Mouse (Mus musculus): ENCODE measurements around the gene 6430550D23Rik.
A peak's percentile ranks its signal among the peaks of the same experiment; 100 is the strongest.

Gene 6430550D23Rik

DNA sequence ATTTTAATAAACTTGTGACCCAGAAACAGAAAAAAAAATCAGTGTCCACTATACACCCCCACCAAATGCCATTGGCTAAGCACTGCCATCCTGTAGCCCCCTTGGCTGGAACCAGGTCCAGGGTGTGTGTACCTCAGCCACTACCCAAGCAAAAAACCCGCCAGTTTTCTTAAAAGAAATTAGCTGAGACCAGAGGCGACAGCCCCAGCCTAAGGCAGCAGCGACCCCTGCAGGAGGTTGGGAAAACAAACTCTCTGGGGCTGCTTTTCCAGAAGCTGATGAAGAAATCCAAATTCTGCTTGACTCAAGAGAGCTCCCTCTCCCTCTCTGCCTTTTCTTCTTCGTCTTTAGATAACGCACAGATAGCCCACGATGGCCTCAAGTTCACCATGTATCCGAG lies 61.7 kb downstream of the 6430550D23Rik start:
- no peaks in the 10 kb centered on the region for H3K9me3 ChIP-seq (ENCODE audit: low read length)
- H3K4me1 ChIP-seq (replicated peaks; ENCODE audit: low read depth, low read length), result peaks cover 70% of the 10 kb centered on the region
- H3K4me3 ChIP-seq (replicated peaks; ENCODE audit: low read length), result no peak overlapping the region
- H3K36me3 ChIP-seq (ENCODE audit: insufficient read depth, low read length), result no peaks in the 10 kb centered on the region
- no peak for TF ChIP-seq NANOG (IDR thresholded peaks at IDR 0.05; ENCODE audit: borderline replicate concordance, low read length)
- TF ChIP-seq CTCF (conservative IDR thresholded peaks at IDR 0.05; ENCODE audit: low read length), result peak; percentile 87
- TF ChIP-seq POU5F1 (IDR thresholded peaks at IDR 0.05; ENCODE audit: borderline replicate concordance, low read length), result no peak
- H3K27me3 ChIP-seq (ENCODE audit: insufficient read depth, low read length), result peaks cover 36% of the 10 kb centered on the region

- no peak overlapping the region for H3K4me3 ChIP-seq (replicated peaks; ENCODE audit: low read length)
Observed at GRCm38 (mm10) chr2:155945580-155945979, 62.2 kb downstream of the 6430550D23Rik start.

DNA sequence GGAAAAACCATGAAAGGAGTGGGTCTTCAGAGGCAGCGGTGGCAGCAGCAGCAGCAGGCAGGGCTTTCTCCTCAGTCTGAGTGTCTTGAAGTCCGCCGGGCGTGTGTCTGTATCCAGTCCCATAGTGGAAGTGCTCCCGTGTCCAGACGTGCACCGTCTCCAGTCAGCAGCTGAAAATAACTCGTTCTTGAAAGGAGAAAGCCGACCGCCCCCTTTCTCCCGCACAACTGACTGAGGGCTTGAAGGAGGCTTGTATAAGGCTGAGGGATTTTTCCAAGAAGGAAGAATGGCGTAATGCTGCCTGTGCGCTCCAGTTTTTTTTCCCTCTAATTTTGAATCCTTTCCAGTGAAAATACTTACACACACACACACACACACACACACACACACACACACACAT lies 62.7 kb downstream of the 6430550D23Rik start, which contains the start of gene Gdf5:
TSS of gene Gdf5 (minus strand) at position 244 of the 400 bp plus-strand sequence.
- TF ChIP-seq NANOG (IDR thresholded peaks at IDR 0.05; ENCODE audit: borderline replicate concordance, low read length) (no peak), POU5F1 (IDR thresholded peaks at IDR 0.05; ENCODE audit: borderline replicate concordance, low read length) (no peak), CTCF (conservative IDR thresholded peaks at IDR 0.05; ENCODE audit: low read length) (no peak)
- no peaks in the 10 kb centered on the region for H3K36me3 ChIP-seq (ENCODE audit: insufficient read depth, low read length)

More at GRCm38 (mm10) chr2:155945580-155945979, 62.2 kb downstream of the 6430550D23Rik start:
- no peak for TF ChIP-seq NANOG (IDR thresholded peaks at IDR 0.05; ENCODE audit: borderline replicate concordance, low read length)
- no peak for TF ChIP-seq CTCF (conservative IDR thresholded peaks at IDR 0.05; ENCODE audit: low read length)
- TF ChIP-seq POU5F1 (IDR thresholded peaks at IDR 0.05; ENCODE audit: borderline replicate concordance, low read length), result no peak
- Histone ChIP-seq H3K4me1 (replicated peaks; ENCODE audit: low read depth, low read length) (peaks cover 70% of the 10 kb centered on the region), H3K9me3 (ENCODE audit: low read length) (no peaks in the 10 kb centered on the region), H3K36me3 (ENCODE audit: insufficient read depth, low read length) (no peaks in the 10 kb centered on the region), H3K27me3 (ENCODE audit: insufficient read depth, low read length) (peaks cover 41% of the 10 kb centered on the region)

GRCm38 (mm10) chr2:155944685-155945084 lies 63.1 kb downstream of the 6430550D23Rik start:
- Histone ChIP-seq H3K36me3 (ENCODE audit: insufficient read depth, low read length) (no peaks in the 10 kb centered on the region), H3K9me3 (ENCODE audit: low read length) (no peaks in the 10 kb centered on the region), H3K27me3 (ENCODE audit: insufficient read depth, low read length) (peaks cover 47% of the 10 kb centered on the region), H3K4me1 (replicated peaks; ENCODE audit: low read depth, low read length) (peaks cover 78% of the 10 kb centered on the region), H3K4me3 (replicated peaks; ENCODE audit: low read length) (peak overlapping the region; percentile 62)
- TF ChIP-seq POU5F1 (IDR thresholded peaks at IDR 0.05; ENCODE audit: borderline replicate concordance, low read length) (no peak), NANOG (IDR thresholded peaks at IDR 0.05; ENCODE audit: borderline replicate concordance, low read length) (no peak), CTCF (conservative IDR thresholded peaks at IDR 0.05; ENCODE audit: low read length) (no peak)

More for the DNA sequence above, 62.7 kb downstream of the 6430550D23Rik start, which contains the start of gene Gdf5:
- no peaks in the 10 kb centered on the region for H3K9me3 ChIP-seq (ENCODE audit: low read length)
- peaks cover 73% of the 10 kb centered on the region for H3K4me1 ChIP-seq (replicated peaks; ENCODE audit: low read depth, low read length)
- H3K27me3 ChIP-seq (ENCODE audit: insufficient read depth, low read length), result peaks cover 46% of the 10 kb centered on the region
- peak within 1 kb of the TSS; percentile 62 for H3K4me3 ChIP-seq (replicated peaks; ENCODE audit: low read length)

GRCm38 (mm10) chr2:155943463-155943862 lies 64.3 kb downstream of the 6430550D23Rik start:
- TF ChIP-seq NANOG (IDR thresholded peaks at IDR 0.05; ENCODE audit: borderline replicate concordance, low read length) (no peak), CTCF (conservative IDR thresholded peaks at IDR 0.05; ENCODE audit: low read length) (no peak), POU5F1 (IDR thresholded peaks at IDR 0.05; ENCODE audit: borderline replicate concordance, low read length) (no peak)
- peaks cover 77% of the 10 kb centered on the region for H3K4me1 ChIP-seq (replicated peaks; ENCODE audit: low read depth, low read length)
- no peaks in the 10 kb centered on the region for H3K36me3 ChIP-seq (ENCODE audit: insufficient read depth, low read length)
- peaks cover 47% of the 10 kb centered on the region for H3K27me3 ChIP-seq (ENCODE audit: insufficient read depth, low read length)
- no peaks in the 10 kb centered on the region for H3K9me3 ChIP-seq (ENCODE audit: low read length)
- H3K4me3 ChIP-seq (replicated peaks; ENCODE audit: low read length), result peak overlapping the region; percentile 62

- H3K9me3 ChIP-seq (ENCODE audit: low read length), result no peaks in the 10 kb centered on the region
- H3K4me3 ChIP-seq (replicated peaks; ENCODE audit: low read length), result peak overlapping the region; percentile 76
- no peaks in the 10 kb centered on the region for H3K36me3 ChIP-seq (ENCODE audit: insufficient read depth, low read length)
- TF ChIP-seq NANOG (IDR thresholded peaks at IDR 0.05; ENCODE audit: borderline replicate concordance, low read length) (no peak), POU5F1 (IDR thresholded peaks at IDR 0.05; ENCODE audit: borderline replicate concordance, low read length) (no peak), CTCF (conservative IDR thresholded peaks at IDR 0.05; ENCODE audit: low read length) (no peak)
- H3K27me3 ChIP-seq (ENCODE audit: insufficient read depth, low read length), result peaks cover 47% of the 10 kb centered on the region
- H3K4me1 ChIP-seq (replicated peaks; ENCODE audit: low read depth, low read length), result peaks cover 65% of the 10 kb centered on the region
Observed at GRCm38 (mm10) chr2:155941697-155942442, 65.9 kb downstream of the 6430550D23Rik start.

GRCm38 (mm10) chr2:155940681-155941080 lies 67.1 kb downstream of the 6430550D23Rik start, which contains the start of gene Gm15557:
Gm15557 (plus strand) TSS chr2:155940728.
- TF ChIP-seq POU5F1 (IDR thresholded peaks at IDR 0.05; ENCODE audit: borderline replicate concordance, low read length), result no peak
- no peak for TF ChIP-seq CTCF (conservative IDR thresholded peaks at IDR 0.05; ENCODE audit: low read length)
- no peak for TF ChIP-seq NANOG (IDR thresholded peaks at IDR 0.05; ENCODE audit: borderline replicate concordance, low read length)
- Histone ChIP-seq H3K4me3 (replicated peaks; ENCODE audit: low read length) (peak within 1 kb of the TSS; percentile 76), H3K27me3 (ENCODE audit: insufficient read depth, low read length) (peaks cover 47% of the 10 kb centered on the region), H3K36me3 (ENCODE audit: insufficient read depth, low read length) (no peaks in the 10 kb centered on the region), H3K9me3 (ENCODE audit: low read length) (no peaks in the 10 kb centered on the region), H3K4me1 (replicated peaks; ENCODE audit: low read depth, low read length) (peaks cover 54% of the 10 kb centered on the region)

DNA sequence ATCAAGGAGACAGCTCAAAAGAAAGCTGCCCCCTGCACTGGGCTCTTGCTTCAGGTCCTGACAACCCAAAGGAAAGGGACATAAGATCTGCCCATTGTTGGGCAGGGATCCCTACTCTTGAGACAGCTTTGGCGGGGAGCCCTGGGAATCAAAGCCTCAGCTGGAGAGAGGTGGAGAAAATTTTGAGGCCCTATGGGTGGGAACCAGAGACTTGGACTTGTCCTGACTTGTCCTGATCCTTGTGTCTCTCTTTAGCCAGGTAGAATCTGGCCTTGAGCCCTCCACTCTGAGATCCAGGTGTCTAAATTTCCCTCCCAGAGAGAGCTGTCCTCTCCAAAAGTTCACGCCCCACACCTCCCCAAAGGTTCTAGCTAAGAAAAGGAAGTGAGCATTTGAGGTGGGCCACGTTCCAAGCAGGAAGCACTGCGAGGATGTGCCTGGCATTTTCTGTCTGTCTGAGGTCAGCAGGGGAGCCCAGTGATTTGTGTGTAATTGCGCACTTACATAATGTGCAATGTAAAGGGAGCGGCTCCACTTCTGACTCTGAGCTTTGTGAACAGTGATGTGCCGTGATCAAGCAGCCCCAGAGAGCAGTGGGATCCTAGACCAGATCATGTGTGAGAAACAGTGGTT lies 67.8 kb downstream of the 6430550D23Rik start:
- H3K9me3 ChIP-seq (ENCODE audit: low read length), result no peaks in the 10 kb centered on the region
- H3K36me3 ChIP-seq (ENCODE audit: insufficient read depth, low read length), result no peaks in the 10 kb centered on the region
- no peak overlapping the region for H3K4me3 ChIP-seq (replicated peaks; ENCODE audit: low read length)
- peaks cover 47% of the 10 kb centered on the region for H3K4me1 ChIP-seq (replicated peaks; ENCODE audit: low read depth, low read length)
- peaks cover 45% of the 10 kb centered on the region for H3K27me3 ChIP-seq (ENCODE audit: insufficient read depth, low read length)
- TF ChIP-seq POU5F1 (IDR thresholded peaks at IDR 0.05; ENCODE audit: borderline replicate concordance, low read length), result no peak
- TF ChIP-seq CTCF (conservative IDR thresholded peaks at IDR 0.05; ENCODE audit: low read length), result no peak
- no peak for TF ChIP-seq NANOG (IDR thresholded peaks at IDR 0.05; ENCODE audit: borderline replicate concordance, low read length)

Measured in E14TG2a.4 (cell line).